Mouse (Mus musculus) E14TG2a.4 (cell line): ENCODE results near the gene Tmem159.

Source experiments
- CTCF ChIP-seq: conservative IDR thresholded peaks from 2 replicates; pipeline ENCODE4 v1.5.1; 2014; ENCODE audit warnings: low read length
- NANOG ChIP-seq: IDR thresholded peaks from 2 replicates; pipeline ENCODE4 v1.6.1; 2014; ENCODE audit warnings: borderline replicate concordance, low read length, mixed read lengths
- POU5F1 ChIP-seq: IDR thresholded peaks from 2 replicates; pipeline ENCODE4 v1.6.1; 2014; ENCODE audit warnings: low read length, borderline replicate concordance

DNA sequence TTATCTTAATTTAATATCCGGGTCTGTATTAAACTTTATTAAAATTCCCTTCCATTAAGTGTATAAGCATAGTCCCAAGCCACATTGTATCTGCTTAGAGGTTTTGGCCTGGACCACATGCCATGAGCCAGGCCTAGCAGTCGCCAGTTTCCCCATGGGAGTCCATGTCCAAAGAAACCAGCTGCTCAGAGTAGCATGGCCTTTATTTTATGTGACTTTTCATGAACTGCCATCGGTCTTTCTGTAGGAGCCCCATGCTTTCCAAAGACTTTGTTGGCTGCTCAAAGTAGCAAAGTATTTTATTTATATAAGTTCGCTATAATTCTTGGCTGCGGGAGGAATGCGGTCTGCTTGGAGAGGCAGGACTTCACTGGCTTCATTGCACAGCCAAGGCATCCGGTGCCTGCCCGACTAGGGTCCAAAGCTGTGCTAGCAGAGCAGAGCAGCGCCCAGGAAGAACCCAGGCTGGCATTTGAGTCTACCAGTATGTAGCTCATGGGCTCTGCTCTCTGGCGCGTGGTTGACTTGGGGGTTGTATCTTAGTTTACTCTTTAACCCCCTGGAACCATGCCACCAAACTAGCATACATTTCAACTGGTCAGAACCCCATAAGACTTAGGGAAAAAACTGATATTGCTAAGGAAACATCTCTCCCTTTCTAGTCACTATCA lies 61.6 kb downstream of the Tmem159 start:
- TF ChIP-seq CTCF (no peak), NANOG (no peak), POU5F1 (no peak)
